Mouse (Mus musculus): ENCODE measurements around the gene Tex37. TPM values are rescaled to one million over a fixed set of nuclear protein-coding genes. Genes with fewer than 3 reads are reported as not detected.

The Tex37 gene
- polyA plus RNA-seq, 1 experiment from 2014 or later = not detected

DNA sequence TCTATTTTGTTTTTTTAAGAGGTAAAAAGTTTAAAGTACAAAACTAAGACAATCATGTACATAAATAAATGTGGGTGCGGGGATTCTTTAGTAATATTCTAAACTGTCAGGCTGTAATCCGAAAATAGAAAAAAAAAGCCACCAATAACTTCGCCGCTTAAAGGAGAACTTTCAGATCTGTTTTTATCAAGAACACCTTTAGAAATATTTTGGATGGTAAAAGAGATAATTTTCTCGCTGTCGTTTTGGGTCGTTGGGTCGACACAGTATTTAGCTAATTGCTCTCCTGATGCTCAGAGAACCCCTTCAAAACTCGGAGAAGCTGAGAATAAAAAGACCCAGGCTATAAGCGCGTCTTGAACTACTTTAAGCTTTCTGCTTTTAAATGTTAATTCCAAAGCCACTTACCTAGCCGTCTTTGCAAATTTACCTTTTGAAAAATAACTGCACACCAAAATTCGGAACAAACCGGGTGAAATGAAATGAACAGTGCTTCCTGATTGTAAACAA is 36.6 kb upstream of the Tex37 start:
- no peaks in the 10 kb centered on the region for H3K9me3 ChIP-seq (replicated peaks; ENCODE audit: control insufficient read depth, low read length)
- H3K4me3 ChIP-seq (ENCODE audit: low read depth, low read length) = no peak overlapping the region
- H3K4me1 ChIP-seq (ENCODE audit: control insufficient read depth, low read depth, low read length) = no peaks in the 10 kb centered on the region; the same call in 1 of the 2 replicates
- no peak overlapping the region for H3K27ac ChIP-seq (ENCODE audit: low read length)
- H3K4me2 ChIP-seq (ENCODE audit: low read depth, low read length) = no peak overlapping the region
- H3K27me3 ChIP-seq (ENCODE audit: control insufficient read depth, insufficient read depth, low read depth, low read length) = peaks cover 59% of the 10 kb centered on the region
- ATAC-seq (ENCODE audit: low read depth) = no peak
- 5% methylated on average over 14 of the region's 14 CpGs for WGBS (ENCODE audit: insufficient replicate concordance)
- no peaks in the 10 kb centered on the region for H3K36me3 ChIP-seq (ENCODE audit: control insufficient read depth, insufficient read depth)
- no peak overlapping the region for H3K9ac ChIP-seq (ENCODE audit: low read depth, low read length)

DNA sequence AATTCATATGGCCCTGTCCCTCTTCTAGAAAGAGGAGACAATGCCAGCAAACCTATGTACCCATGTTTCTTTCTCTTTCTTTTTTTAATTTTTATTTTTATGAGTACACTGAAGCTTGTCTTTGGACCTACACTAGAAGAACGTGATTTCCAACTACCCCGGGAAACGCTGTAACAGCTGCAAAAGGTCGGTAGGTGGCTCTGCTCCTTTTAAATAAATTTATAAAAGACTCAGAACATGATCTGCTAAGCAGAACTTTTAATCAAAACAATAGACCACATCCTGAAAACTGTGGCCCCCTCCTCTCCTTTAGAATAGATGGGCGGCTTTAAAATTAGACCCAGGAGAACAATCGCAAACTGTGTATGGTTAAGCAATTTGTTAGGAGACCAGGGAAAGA is 35.3 kb upstream of the Tex37 start:
- Histone ChIP-seq H3K27ac (ENCODE audit: low read length) (no peak overlapping the region), H3K4me3 (ENCODE audit: low read depth, low read length) (no peak overlapping the region), H3K36me3 (ENCODE audit: control insufficient read depth, insufficient read depth) (no peaks in the 10 kb centered on the region), H3K4me2 (ENCODE audit: low read depth, low read length) (no peak overlapping the region), H3K9ac (ENCODE audit: low read depth, low read length) (no peak overlapping the region), H3K4me1 (ENCODE audit: control insufficient read depth, low read depth, low read length) (no peaks in the 10 kb centered on the region; the same call in 1 of the 2 replicates), H3K27me3 (ENCODE audit: control insufficient read depth, insufficient read depth, low read depth, low read length) (peaks cover 59% of the 10 kb centered on the region), H3K9me3 (replicated peaks; ENCODE audit: control insufficient read depth, low read length) (no peaks in the 10 kb centered on the region)
- 13% methylated on average over 6 of the region's 6 CpGs for WGBS (ENCODE audit: insufficient replicate concordance)
- ATAC-seq (ENCODE audit: low read depth) = no peak

DNA sequence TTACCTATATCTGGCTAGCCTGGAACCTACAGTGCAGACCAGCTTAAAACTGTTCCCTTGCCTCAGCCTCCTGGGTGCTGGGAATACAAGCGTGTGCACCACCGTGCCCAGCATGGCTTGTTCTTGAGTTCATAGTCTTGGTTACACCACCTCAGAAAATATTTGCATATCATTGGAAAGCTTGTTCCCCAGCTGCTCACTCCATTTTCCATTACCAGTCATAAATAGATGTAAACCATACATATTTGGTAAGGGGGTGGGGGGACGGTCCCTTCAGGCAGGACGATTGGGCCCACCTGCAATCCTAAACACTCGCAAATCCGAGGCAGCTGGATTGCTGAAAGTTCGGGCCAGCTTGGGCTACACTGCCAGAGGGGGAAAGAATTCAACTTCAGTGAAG is 34.5 kb upstream of the Tex37 start:
- no peak overlapping the region for H3K4me3 ChIP-seq (ENCODE audit: low read depth, low read length)
- no peak for ATAC-seq (ENCODE audit: low read depth)
- H3K27ac ChIP-seq (ENCODE audit: low read length) = no peak overlapping the region
- H3K27me3 ChIP-seq (ENCODE audit: control insufficient read depth, insufficient read depth, low read depth, low read length) = peaks cover 52% of the 10 kb centered on the region
- no peaks in the 10 kb centered on the region for H3K9me3 ChIP-seq (replicated peaks; ENCODE audit: control insufficient read depth, low read length)
- 58% methylated on average over 7 of the region's 7 CpGs for WGBS (ENCODE audit: insufficient replicate concordance)
- no peaks in the 10 kb centered on the region for H3K36me3 ChIP-seq (ENCODE audit: control insufficient read depth, insufficient read depth)
- H3K9ac ChIP-seq (ENCODE audit: low read depth, low read length) = no peak overlapping the region
- H3K4me1 ChIP-seq (ENCODE audit: control insufficient read depth, low read depth, low read length) = no peaks in the 10 kb centered on the region; the same call in 1 of the 2 replicates
- no peak overlapping the region for H3K4me2 ChIP-seq (ENCODE audit: low read depth, low read length)

DNA sequence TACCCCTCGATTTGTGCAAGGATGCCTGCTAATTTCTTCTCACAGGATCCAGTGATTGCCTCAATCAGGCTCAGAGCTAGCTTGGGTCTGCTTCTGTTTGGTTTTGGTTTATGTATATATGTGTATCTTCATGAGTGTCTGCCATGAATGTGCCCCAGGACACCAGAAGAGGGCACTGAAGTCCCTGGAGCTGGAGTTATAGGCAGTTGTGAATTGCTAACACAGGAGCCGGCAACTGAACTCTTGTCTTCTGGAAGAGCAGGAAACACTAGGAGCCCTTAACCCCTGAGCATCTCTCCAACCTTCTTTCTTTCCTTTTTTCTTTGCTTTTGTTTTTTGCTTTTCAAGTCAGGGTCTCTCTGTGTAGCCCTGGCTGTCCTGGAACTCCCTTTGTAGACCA is 13.1 kb upstream of the Tex37 start:
- H3K4me3 ChIP-seq (ENCODE audit: low read depth, low read length) = no peak overlapping the region

DNA sequence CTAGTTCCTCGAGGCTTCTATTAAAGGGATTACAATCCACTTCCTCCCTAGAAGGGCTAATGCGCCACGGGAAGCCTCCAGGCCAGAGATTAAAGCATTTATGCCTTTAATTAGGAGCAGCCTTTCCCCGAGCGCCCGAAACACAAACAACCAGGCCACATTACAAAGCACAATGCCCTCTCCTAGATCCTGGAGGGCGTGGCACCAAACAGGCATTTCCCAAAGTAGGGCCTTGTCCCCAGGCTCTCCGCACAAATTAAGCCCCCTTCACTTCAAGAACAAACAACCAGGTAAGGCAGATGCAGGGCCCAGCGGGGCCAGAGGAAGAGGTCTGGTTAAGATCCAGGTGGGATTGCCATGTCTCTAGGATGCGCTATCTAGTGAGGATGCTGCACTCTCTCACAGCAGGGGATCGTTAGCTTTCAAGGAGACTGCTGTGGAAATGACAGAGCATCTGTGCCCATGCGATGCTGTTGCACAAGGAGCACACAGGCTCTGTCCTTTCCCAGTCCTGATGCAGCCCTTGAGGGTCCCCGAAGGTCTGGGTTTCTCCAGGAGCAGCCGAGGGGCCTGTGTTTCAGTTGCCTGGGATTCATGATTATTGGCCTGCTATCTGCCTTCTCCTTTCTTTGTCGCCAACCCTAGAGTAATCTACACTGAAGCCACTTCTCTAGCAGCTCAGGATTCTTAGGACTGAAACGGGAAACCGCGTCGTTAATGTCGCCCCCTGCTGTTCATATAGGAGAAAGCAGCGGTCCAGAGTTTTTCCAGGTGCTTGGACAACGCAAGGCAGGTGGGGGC is 2.7 kb upstream of the Tex37 start:
- Histone ChIP-seq H3K4me3 (ENCODE audit: low read depth, low read length) (no peak overlapping the region), H3K27me3 (ENCODE audit: control insufficient read depth, insufficient read depth, low read depth, low read length) (peaks cover 10% of the 10 kb centered on the region), H3K4me1 (ENCODE audit: control insufficient read depth, low read depth, low read length) (no peaks in the 10 kb centered on the region), H3K9ac (ENCODE audit: low read depth, low read length) (no peak overlapping the region), H3K9me3 (replicated peaks; ENCODE audit: control insufficient read depth, low read length) (no peaks in the 10 kb centered on the region), H3K27ac (ENCODE audit: low read length) (no peak overlapping the region), H3K4me2 (ENCODE audit: low read depth, low read length) (0 out of 2 replicates have a peak overlapping the region, but pooled peaks have one; percentile 24), H3K36me3 (ENCODE audit: control insufficient read depth, insufficient read depth) (no peaks in the 10 kb centered on the region)
- 13% methylated on average over 22 of the region's 22 CpGs for WGBS (ENCODE audit: insufficient replicate concordance)
- no peak for ATAC-seq (ENCODE audit: low read depth)

More for the DNA sequence above, 13.1 kb upstream of the Tex37 start:
- no peaks in the 10 kb centered on the region for H3K9me3 ChIP-seq (replicated peaks; ENCODE audit: control insufficient read depth, low read length)
- no peaks in the 10 kb centered on the region for H3K27me3 ChIP-seq (ENCODE audit: control insufficient read depth, insufficient read depth, low read depth, low read length)
- H3K4me2 ChIP-seq (ENCODE audit: low read depth, low read length) = no peak overlapping the region
- H3K27ac ChIP-seq (ENCODE audit: low read length) = no peak overlapping the region
- no peak for ATAC-seq (ENCODE audit: low read depth)
- 64% methylated on average over 2 of the region's 2 CpGs for WGBS (ENCODE audit: insufficient replicate concordance)
- no peak overlapping the region for H3K9ac ChIP-seq (ENCODE audit: low read depth, low read length)
- no peaks in the 10 kb centered on the region for H3K36me3 ChIP-seq (ENCODE audit: control insufficient read depth, insufficient read depth)
- H3K4me1 ChIP-seq (ENCODE audit: control insufficient read depth, low read depth, low read length) = no peaks in the 10 kb centered on the region

DNA sequence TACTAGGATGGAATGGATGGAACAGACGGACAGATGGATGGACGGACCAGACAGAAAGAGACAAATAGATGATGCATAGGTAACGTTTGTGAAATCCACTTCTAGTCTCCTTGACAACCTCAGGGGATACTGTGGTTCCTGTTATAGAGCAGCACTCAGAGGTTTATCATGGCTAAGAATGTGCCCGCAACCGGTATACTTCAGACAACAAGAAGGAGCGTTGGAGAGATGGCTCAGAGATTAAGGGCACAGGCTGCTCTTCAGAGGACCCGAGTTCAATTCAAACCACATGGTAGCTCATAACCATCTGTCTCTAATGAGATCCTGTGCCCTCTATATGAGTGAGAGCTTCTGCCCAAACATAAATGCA is 6.3 kb downstream of the Tex37 start:
- H3K4me2 ChIP-seq (ENCODE audit: low read depth, low read length) = no peak overlapping the region
- 55% methylated on average over 7 of the region's 7 CpGs for WGBS (ENCODE audit: insufficient replicate concordance)
- H3K36me3 ChIP-seq (ENCODE audit: control insufficient read depth, insufficient read depth) = no peaks in the 10 kb centered on the region
- H3K27me3 ChIP-seq (ENCODE audit: control insufficient read depth, insufficient read depth, low read depth, low read length) = peaks cover 16% of the 10 kb centered on the region
- no peaks in the 10 kb centered on the region for H3K4me1 ChIP-seq (ENCODE audit: control insufficient read depth, low read depth, low read length)
- ATAC-seq (ENCODE audit: low read depth) = no peak
- no peak overlapping the region for H3K9ac ChIP-seq (ENCODE audit: low read depth, low read length)
- no peak overlapping the region for H3K27ac ChIP-seq (ENCODE audit: low read length)
- H3K4me3 ChIP-seq (ENCODE audit: low read depth, low read length) = no peak overlapping the region
- no peaks in the 10 kb centered on the region for H3K9me3 ChIP-seq (replicated peaks; ENCODE audit: control insufficient read depth, low read length)

DNA sequence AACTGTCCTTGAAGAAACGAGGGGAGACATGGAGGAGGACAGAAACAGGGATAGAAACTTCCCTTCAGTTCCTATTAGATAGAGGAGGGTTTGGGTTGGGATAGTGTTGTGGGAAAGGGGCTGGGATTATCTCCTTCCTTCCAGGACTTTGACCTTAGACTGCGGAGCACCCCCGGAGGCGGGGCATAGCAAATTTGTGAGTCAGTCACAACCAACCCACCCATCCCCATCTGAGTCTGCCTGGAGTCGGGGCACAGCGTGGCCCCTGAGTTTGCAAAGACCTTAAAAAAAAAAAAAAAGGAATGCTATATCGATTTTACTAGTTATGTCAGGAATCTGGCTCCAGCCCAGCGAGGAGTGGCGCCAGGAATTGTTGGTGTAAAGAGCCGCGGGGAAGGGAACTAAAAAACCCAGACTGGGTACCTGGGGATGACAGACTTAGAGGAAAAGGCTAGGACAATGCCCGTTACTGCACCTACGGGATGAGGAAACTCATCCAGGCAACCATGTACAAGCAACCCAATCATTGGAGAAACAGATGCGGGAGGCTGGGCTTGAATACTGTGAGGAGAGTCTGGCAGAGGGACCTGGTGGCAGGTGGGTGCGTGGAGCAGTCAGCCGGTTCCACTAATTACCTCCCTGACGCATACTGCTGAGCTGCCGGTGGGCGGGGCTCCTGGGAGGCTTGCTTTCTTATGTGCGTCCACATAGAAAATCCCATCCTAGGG is 6.9 kb downstream of the Tex37 start:
- H3K9ac ChIP-seq (ENCODE audit: low read depth, low read length) = no peak overlapping the region
- ATAC-seq (ENCODE audit: low read depth) = 0 out of 2 replicates have a peak, but pooled peaks have one; percentile 32
- H3K4me1 ChIP-seq (ENCODE audit: control insufficient read depth, low read depth, low read length) = no peaks in the 10 kb centered on the region
- H3K4me3 ChIP-seq (ENCODE audit: low read depth, low read length) = peak overlapping the region; percentile 13; the same call in 1 of the 2 replicates
- no peaks in the 10 kb centered on the region for H3K9me3 ChIP-seq (replicated peaks; ENCODE audit: control insufficient read depth, low read length)
- H3K27me3 ChIP-seq (ENCODE audit: control insufficient read depth, insufficient read depth, low read depth, low read length) = peaks cover 16% of the 10 kb centered on the region
- no peak overlapping the region for H3K27ac ChIP-seq (ENCODE audit: low read length)
- H3K36me3 ChIP-seq (ENCODE audit: control insufficient read depth, insufficient read depth) = no peaks in the 10 kb centered on the region
- peak overlapping the region; percentile 24 for H3K4me2 ChIP-seq (ENCODE audit: low read depth, low read length)
- WGBS (ENCODE audit: insufficient replicate concordance) = 12% methylated on average over 20 of the region's 20 CpGs

DNA sequence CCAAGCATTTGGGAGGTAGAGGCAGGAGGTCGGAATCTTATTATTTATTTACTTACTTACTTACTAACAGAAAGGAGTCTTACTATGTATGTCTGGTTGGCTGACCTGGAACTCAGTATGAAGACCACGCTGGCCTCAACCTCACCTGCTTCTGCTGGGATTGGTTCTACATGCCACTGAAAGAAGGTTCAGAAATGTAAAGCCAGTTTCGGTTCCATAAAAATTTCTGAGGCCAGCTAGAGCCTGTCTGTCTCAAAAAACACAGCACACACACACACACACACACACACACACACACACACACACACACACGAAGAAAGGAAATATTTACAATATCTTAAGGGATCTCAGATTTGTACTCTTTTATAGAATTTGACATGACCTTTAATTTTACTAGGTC is 8.4 kb downstream of the Tex37 start:
- H3K27ac ChIP-seq (ENCODE audit: low read length) = no peak overlapping the region
- no peak overlapping the region for H3K9ac ChIP-seq (ENCODE audit: low read depth, low read length)
- no peak for ATAC-seq (ENCODE audit: low read depth)
- H3K4me2 ChIP-seq (ENCODE audit: low read depth, low read length) = no peak overlapping the region
- no peaks in the 10 kb centered on the region for H3K9me3 ChIP-seq (replicated peaks; ENCODE audit: control insufficient read depth, low read length)
- H3K4me1 ChIP-seq (ENCODE audit: control insufficient read depth, low read depth, low read length) = no peaks in the 10 kb centered on the region
- 45% methylated on average over 4 of the region's 4 CpGs for WGBS (ENCODE audit: insufficient replicate concordance)
- peaks cover 3% of the 10 kb centered on the region; the same call in 1 of the 2 replicates for H3K36me3 ChIP-seq (ENCODE audit: control insufficient read depth, insufficient read depth)
- peaks cover 16% of the 10 kb centered on the region for H3K27me3 ChIP-seq (ENCODE audit: control insufficient read depth, insufficient read depth, low read depth, low read length)
- H3K4me3 ChIP-seq (ENCODE audit: low read depth, low read length) = no peak overlapping the region

DNA sequence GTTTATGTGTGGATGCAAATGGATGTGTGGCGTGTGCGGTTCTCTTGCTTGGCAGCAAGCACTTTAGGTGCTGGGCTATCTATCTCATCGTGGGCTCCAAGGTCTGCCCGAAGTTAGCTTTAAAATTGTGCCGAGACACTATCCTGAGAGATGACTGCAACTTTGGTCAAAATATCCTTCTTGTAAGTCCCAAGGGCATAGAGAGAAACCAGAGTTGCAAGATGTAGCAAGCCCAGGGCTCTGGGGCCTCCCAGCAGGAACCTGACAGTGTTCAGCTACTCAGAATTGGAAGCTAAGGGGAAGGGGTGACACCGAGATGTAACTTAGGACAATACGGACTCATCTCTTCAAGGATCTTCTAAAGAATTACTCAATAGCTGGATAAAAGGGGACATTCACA is 9.2 kb downstream of the Tex37 start:
- H3K36me3 ChIP-seq (ENCODE audit: control insufficient read depth, insufficient read depth) = peaks cover 4% of the 10 kb centered on the region; the same call in 1 of the 2 replicates
- H3K9me3 ChIP-seq (replicated peaks; ENCODE audit: control insufficient read depth, low read length) = no peaks in the 10 kb centered on the region
- 68% methylated on average over 7 of the region's 7 CpGs for WGBS (ENCODE audit: insufficient replicate concordance)
- H3K27ac ChIP-seq (ENCODE audit: low read length) = no peak overlapping the region
- no peaks in the 10 kb centered on the region for H3K4me1 ChIP-seq (ENCODE audit: control insufficient read depth, low read depth, low read length)
- no peak overlapping the region for H3K4me3 ChIP-seq (ENCODE audit: low read depth, low read length)
- no peak for ATAC-seq (ENCODE audit: low read depth)
- no peak overlapping the region for H3K9ac ChIP-seq (ENCODE audit: low read depth, low read length)
- H3K27me3 ChIP-seq (ENCODE audit: control insufficient read depth, insufficient read depth, low read depth, low read length) = peaks cover 16% of the 10 kb centered on the region
- H3K4me2 ChIP-seq (ENCODE audit: low read depth, low read length) = no peak overlapping the region

Data from liver, embryonic 16.5 days (tissue).